Mouse (Mus musculus) liver, postnatal 0 days (tissue): Measurements from ENCODE around the gene Zcchc7. TPM values are rescaled to one million over a fixed set of nuclear protein-coding genes. Genes with fewer than 3 reads are reported as not detected.

Experiments
- ATAC-seq: fragments of 200-750 bp; cut with Nextera tagmentation; 2 replicates; pipeline ENCODE4 v1.8.0; 2017; ENCODE audit warnings: mild to moderate bottlenecking, moderate library complexity
- DNase-seq: peaks from one replicate; pipeline ENCODE4 v3.0.0-alpha.2; 2016
- H3K27ac ChIP-seq: fragments of 300-500 bp; sonication (generic); 2 replicates; pipeline ENCODE4 v1.5.1; 2014; ENCODE audit warnings: antibody characterized with exemption, moderate library complexity, mild to moderate bottlenecking, low read depth
- H3K27me3 ChIP-seq: fragments of 300-500 bp; sonication (generic); 2 replicates; pipeline ENCODE4 v1.6.1; 2014; ENCODE audit warnings: low read length, control low read depth, mixed read lengths; ENCODE audit not compliant: insufficient read depth
- H3K36me3 ChIP-seq: fragments of 300-500 bp; sonication (generic); replicated peaks from 2 replicates; pipeline ENCODE4 v1.6.1; 2014; ENCODE audit warnings: mild to moderate bottlenecking, control low read depth, low read length, moderate library complexity, mixed read lengths; ENCODE audit not compliant: insufficient read depth
- H3K4me1 ChIP-seq: fragments of 300-500 bp; sonication (generic); 2 replicates; pipeline ENCODE4 v1.6.1; 2014; ENCODE audit warnings: antibody characterized with exemption, mild to moderate bottlenecking, control low read depth; ENCODE audit not compliant: insufficient read depth
- H3K4me2 ChIP-seq: fragments of 300-500 bp; sonication (generic); 2 replicates; pipeline ENCODE4 v1.6.1; 2014; ENCODE audit warnings: low read depth, mild to moderate bottlenecking, low read length, moderate library complexity, mixed read lengths
- H3K4me3 ChIP-seq: fragments of 300-500 bp; sonication (generic); 2 replicates; pipeline ENCODE4 v1.5.1; 2014; ENCODE audit warnings: low read depth, low read length
- H3K9ac ChIP-seq: fragments of 300-500 bp; sonication (generic); replicated peaks from 2 replicates; pipeline ENCODE4 v1.6.1; 2014; ENCODE audit warnings: mild to moderate bottlenecking, moderate library complexity
- H3K9me3 ChIP-seq: fragments of 300-500 bp; sonication (generic); 2 replicates; pipeline ENCODE4 v1.6.1; 2016; ENCODE audit warnings: mild to moderate bottlenecking, control low read depth, low read length, mixed read lengths
- CTCF ChIP-seq: sonication (generic); IDR thresholded peaks from 2 replicates; pipeline ENCODE4 v1.5.1; 2016; ENCODE audit warnings: antibody characterized with exemption, low read depth
- EP300 ChIP-seq: IDR thresholded peaks from 2 replicates; pipeline ENCODE4 v1.6.1; 2016; ENCODE audit warnings: antibody characterized with exemption, low read depth, mild to moderate bottlenecking
- WGBS: fragments of 180-500 bp; shearing (Covaris S2); extraction: QIAGEN DNeasy Blood & Tissue Kit; methylation state at CpG from one replicate; pipeline ENCODE4 v1.1.7; 2014; ENCODE audit not compliant: insufficient replicate concordance; 5-methylcytosine and 5-hydroxymethylcytosine counted together
- polyA plus RNA-seq: library from polyadenylated mRNA; unstranded; fragments of >200 nt; fragmentation: Nextera tagmentation; extraction: Ambion mirVana; gene quantifications from 2 replicates; pipeline ENCODE4 v1.2.1, GENCODE M21; 2015

Zcchc7 gene
- polyA plus RNA-seq, 1 experiment from 2014 or later: 19.6 TPM

- no peak for ATAC-seq
- Histone ChIP-seq H3K36me3 (no peaks in the 10 kb centered on the region), H3K27me3 (no peaks in the 10 kb centered on the region), H3K9ac (no peak overlapping the region), H3K4me3 (no peak overlapping the region), H3K4me2 (no peak overlapping the region), H3K27ac (no peak overlapping the region), H3K9me3 (no peaks in the 10 kb centered on the region), H3K4me1 (0 out of 2 replicates have a peak, but pooled peaks cover 3% of the 10 kb centered on the region)
- TF ChIP-seq EP300 (no peak), CTCF (no peak)
- WGBS: 77% methylated on average over 9 of the region's 9 CpGs
- DNase-seq: no peak
Measured at GRCm38 (mm10) chr4:44958776-44959175, 203.1 kb downstream of the Zcchc7 start.

- 80% methylated on average over 13 of the region's 13 CpGs for WGBS
- H3K4me1 ChIP-seq: 0 out of 2 replicates have a peak, but pooled peaks cover 3% of the 10 kb centered on the region
- no peak for ATAC-seq
Measured at GRCm38 (mm10) chr4:44959220-44959619, 203.5 kb downstream of the Zcchc7 start.

GRCm38 (mm10) chr4:44963156-44963555 lies 207.5 kb downstream of the Zcchc7 start:
- Histone ChIP-seq H3K9ac (no peak overlapping the region), H3K4me3 (no peak overlapping the region), H3K36me3 (no peaks in the 10 kb centered on the region), H3K4me2 (no peak overlapping the region), H3K9me3 (no peaks in the 10 kb centered on the region), H3K27ac (no peak overlapping the region), H3K4me1 (0 out of 2 replicates have a peak, but pooled peaks cover 3% of the 10 kb centered on the region), H3K27me3 (no peaks in the 10 kb centered on the region)
- no peak for TF ChIP-seq EP300
- no peak for TF ChIP-seq CTCF
- no peak for ATAC-seq
- no peak for DNase-seq
- 40% methylated on average over 11 of the region's 11 CpGs for WGBS

More at GRCm38 (mm10) chr4:44959220-44959619, 203.5 kb downstream of the Zcchc7 start:
- no peaks in the 10 kb centered on the region for H3K9me3 ChIP-seq
- H3K27me3 ChIP-seq: no peaks in the 10 kb centered on the region
- DNase-seq: no peak
- no peak overlapping the region for H3K4me3 ChIP-seq
- no peak overlapping the region for H3K27ac ChIP-seq
- no peak for TF ChIP-seq EP300
- H3K9ac ChIP-seq: no peak overlapping the region
- no peaks in the 10 kb centered on the region for H3K36me3 ChIP-seq
- H3K4me2 ChIP-seq: no peak overlapping the region

GRCm38 (mm10) chr4:44965175-44965574 lies 209.5 kb downstream of the Zcchc7 start:
- H3K9ac ChIP-seq: no peak overlapping the region
- WGBS: 77% methylated on average over 2 of the region's 2 CpGs
- TF ChIP-seq CTCF (no peak), EP300 (no peak)
- H3K9me3 ChIP-seq: no peaks in the 10 kb centered on the region
- H3K27me3 ChIP-seq: no peaks in the 10 kb centered on the region
- no peaks in the 10 kb centered on the region for H3K36me3 ChIP-seq
- 0 out of 2 replicates have a peak, but pooled peaks cover 3% of the 10 kb centered on the region for H3K4me1 ChIP-seq
- H3K27ac ChIP-seq: no peak overlapping the region
- no peak overlapping the region for H3K4me2 ChIP-seq
- DNase-seq: no peak
- no peak for ATAC-seq
- H3K4me3 ChIP-seq: no peak overlapping the region

- Histone ChIP-seq H3K4me2 (no peak overlapping the region), H3K36me3 (no peaks in the 10 kb centered on the region), H3K4me3 (no peak overlapping the region), H3K27me3 (no peaks in the 10 kb centered on the region), H3K9ac (no peak overlapping the region), H3K9me3 (no peaks in the 10 kb centered on the region), H3K27ac (no peak overlapping the region), H3K4me1 (0 out of 2 replicates have a peak, but pooled peaks cover 3% of the 10 kb centered on the region)
- no peak for DNase-seq
- no peak for ATAC-seq
- WGBS: 75% methylated on average over 3 of the region's 3 CpGs
- no peak for TF ChIP-seq CTCF
- TF ChIP-seq EP300: no peak
Measured at GRCm38 (mm10) chr4:44965736-44966135, 210.1 kb downstream of the Zcchc7 start.

- Histone ChIP-seq H3K36me3 (no peaks in the 10 kb centered on the region), H3K9ac (no peak overlapping the region), H3K4me2 (no peak overlapping the region), H3K4me3 (no peak overlapping the region), H3K27ac (no peak overlapping the region), H3K9me3 (no peaks in the 10 kb centered on the region), H3K4me1 (peaks cover 6% of the 10 kb centered on the region; the same call in 1 of the 2 replicates), H3K27me3 (no peaks in the 10 kb centered on the region)
- 74% methylated on average over 8 of the region's 8 CpGs for WGBS
- no peak for DNase-seq
- no peak for ATAC-seq
- TF ChIP-seq EP300 (no peak), CTCF (no peak)
Measured at GRCm38 (mm10) chr4:44967402-44967801, 211.7 kb downstream of the Zcchc7 start.

- ATAC-seq (peak; percentile 24; the same call in 1 of the 2 replicates), DNase-seq (peak; percentile 54)
- H3K9ac ChIP-seq: no peak overlapping the region
- H3K36me3 ChIP-seq: no peaks in the 10 kb centered on the region
- H3K4me1 ChIP-seq: peaks cover 12% of the 10 kb centered on the region
- TF ChIP-seq EP300 (no peak), CTCF (no peak; the same call in 1 of the 2 replicates)
- no peaks in the 10 kb centered on the region for H3K9me3 ChIP-seq
- H3K27me3 ChIP-seq: no peaks in the 10 kb centered on the region
- no peak overlapping the region for H3K4me3 ChIP-seq
- 82% methylated on average over 7 of the region's 7 CpGs for WGBS
- H3K27ac ChIP-seq: 0 out of 2 replicates have a peak overlapping the region, but pooled peaks have one; percentile 22
- H3K4me2 ChIP-seq: no peak overlapping the region
Measured at GRCm38 (mm10) chr4:44970056-44970455, 214.4 kb downstream of the Zcchc7 start.
